Mouse (Mus musculus) stomach, embryonic 16.5 days (tissue): ENCODE measurements around the gene Akr1b3. TPM values are rescaled to one million over a fixed set of nuclear protein-coding genes. Genes with fewer than 3 reads are reported as not detected.
A peak's percentile ranks its signal among the peaks of the same experiment; 100 is the strongest.

Experiments
- ATAC-seq: fragments of 200-750 bp; cut with Nextera tagmentation; 2 replicates; pipeline ENCODE4 v1.8.0; 2017; ENCODE audit warnings: moderate number of reproducible peaks, moderate TSS enrichment; ENCODE audit not compliant: insufficient read depth, low FRiP score
- H3K27ac ChIP-seq: fragments of 300-500 bp; sonication (generic); 2 replicates; pipeline ENCODE4 v1.5.1; 2014; ENCODE audit warnings: low read length
- H3K27me3 ChIP-seq: fragments of 300-500 bp; sonication (generic); 2 replicates; pipeline ENCODE4 v1.6.1; 2014; ENCODE audit warnings: low read length, control low read depth, mixed read lengths; ENCODE audit not compliant: control insufficient read depth, insufficient read depth
- H3K36me3 ChIP-seq: fragments of 300-500 bp; sonication (generic); 2 replicates; pipeline ENCODE4 v1.6.1; 2014; ENCODE audit warnings: low read length; ENCODE audit not compliant: control insufficient read depth, insufficient read depth
- H3K4me1 ChIP-seq: fragments of 300-500 bp; sonication (generic); 2 replicates; pipeline ENCODE4 v1.6.1; 2014; ENCODE audit warnings: low read length, control low read depth, mixed read lengths; ENCODE audit not compliant: control insufficient read depth, insufficient read depth
- H3K4me2 ChIP-seq: fragments of 300-500 bp; sonication (generic); 2 replicates; pipeline ENCODE4 v1.6.1; 2014; ENCODE audit warnings: low read depth, low read length, mixed read lengths
- H3K4me3 ChIP-seq: fragments of 300-500 bp; sonication (generic); replicated peaks from 2 replicates; pipeline ENCODE4 v1.5.1; 2014; ENCODE audit warnings: mild to moderate bottlenecking, low read length
- H3K9ac ChIP-seq: fragments of 300-500 bp; sonication (generic); 2 replicates; pipeline ENCODE4 v1.6.1; 2014; ENCODE audit warnings: low read length
- H3K9me3 ChIP-seq: fragments of 300-500 bp; sonication (generic); replicated peaks from 2 replicates; pipeline ENCODE4 v1.6.1; 2016; ENCODE audit warnings: low read length, control low read depth; ENCODE audit not compliant: control insufficient read depth
- WGBS: fragments of 180-500 bp; shearing (Covaris S2); extraction: QIAGEN DNeasy Blood & Tissue Kit; methylation state at CpG from one replicate; pipeline ENCODE4 v1.1.7; 2014; 5-methylcytosine and 5-hydroxymethylcytosine counted together
- polyA plus RNA-seq: library from polyadenylated mRNA; unstranded; fragments of >200 nt; fragmentation: Nextera tagmentation; extraction: Ambion mirVana; gene quantifications from 2 replicates; pipeline ENCODE4 v1.2.1, GENCODE M21; 2015

The Akr1b3 gene
- polyA plus RNA-seq, 1 experiment from 2014 or later: 130 TPM

DNA sequence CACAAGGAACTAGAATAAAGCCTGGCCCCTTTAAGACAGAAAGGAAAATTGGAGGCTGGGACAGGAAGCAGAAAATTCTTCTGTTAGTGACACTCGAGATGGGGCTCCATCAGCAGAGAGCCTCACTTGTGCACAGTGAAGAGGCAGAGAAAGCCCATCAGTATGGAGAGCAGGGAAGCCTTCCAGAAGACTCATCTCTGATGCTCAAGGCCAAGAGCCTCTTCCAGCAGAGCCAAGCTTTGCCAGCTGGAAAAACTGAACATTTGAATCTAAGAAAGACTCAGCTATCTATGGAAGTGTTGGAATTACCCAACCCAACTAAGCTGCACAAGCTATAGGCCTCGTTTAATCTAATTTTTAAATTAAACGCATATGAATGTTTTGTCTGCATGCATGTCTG lies 30.4 kb downstream of the Akr1b3 start:
- no peaks in the 10 kb centered on the region for H3K4me1 ChIP-seq
- 70% methylated on average over 3 of the region's 3 CpGs for WGBS
- H3K27ac ChIP-seq: no peak overlapping the region
- H3K9ac ChIP-seq: no peak overlapping the region
- no peaks in the 10 kb centered on the region for H3K27me3 ChIP-seq
- H3K4me2 ChIP-seq: no peak overlapping the region
- H3K36me3 ChIP-seq: no peaks in the 10 kb centered on the region
- no peaks in the 10 kb centered on the region for H3K9me3 ChIP-seq
- ATAC-seq: no peak
- H3K4me3 ChIP-seq: no peak overlapping the region

DNA sequence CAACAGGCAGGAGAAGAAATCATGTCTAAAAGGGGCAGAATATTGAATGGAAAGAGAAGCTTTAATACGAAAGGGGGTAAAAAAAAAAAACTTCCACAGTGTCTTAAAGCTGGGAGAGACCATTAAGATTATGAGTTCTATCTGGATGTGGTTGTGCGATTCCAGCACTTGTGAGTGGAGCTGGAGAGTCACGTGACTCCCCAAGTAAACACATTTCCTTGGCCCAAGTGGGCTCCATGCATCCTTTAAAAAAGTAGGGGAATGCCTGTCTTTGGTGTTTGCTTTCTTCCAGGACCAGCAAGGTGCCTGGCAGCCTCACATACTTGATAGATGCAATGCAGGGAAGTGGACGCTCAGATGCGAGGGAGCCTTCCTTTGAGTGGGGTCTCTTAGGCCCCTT lies 38.9 kb downstream of the Akr1b3 start:
- Histone ChIP-seq H3K36me3 (no peaks in the 10 kb centered on the region), H3K27ac (no peak overlapping the region), H3K9me3 (no peaks in the 10 kb centered on the region), H3K4me3 (no peak overlapping the region), H3K27me3 (no peaks in the 10 kb centered on the region), H3K4me1 (no peaks in the 10 kb centered on the region), H3K4me2 (no peak overlapping the region), H3K9ac (no peak overlapping the region)
- ATAC-seq: no peak
- WGBS: 74% methylated on average over 5 of the region's 5 CpGs

DNA sequence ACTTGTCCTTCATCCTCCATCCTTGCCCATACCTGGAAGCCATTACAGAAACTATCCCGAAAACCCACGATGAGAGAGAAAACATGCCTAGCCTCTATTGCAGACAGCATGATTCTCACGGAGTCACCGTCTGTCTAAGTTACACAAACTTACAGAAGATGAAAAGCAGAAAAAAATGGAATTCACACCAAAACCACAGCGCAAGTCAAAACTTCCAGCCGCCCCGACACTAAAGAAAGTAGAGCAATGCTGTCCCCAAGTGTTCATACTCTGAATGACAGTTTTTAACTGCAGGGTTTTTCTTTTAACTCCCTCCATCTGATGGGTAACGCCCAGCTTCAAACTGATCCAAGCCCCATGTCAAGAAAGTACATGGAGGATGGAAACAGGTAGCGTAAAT lies 39.6 kb downstream of the Akr1b3 start:
- Histone ChIP-seq H3K27me3 (no peaks in the 10 kb centered on the region), H3K4me3 (no peak overlapping the region; the same call in 1 of the 2 replicates), H3K9ac (no peak overlapping the region), H3K27ac (no peak overlapping the region), H3K4me1 (no peaks in the 10 kb centered on the region), H3K36me3 (no peaks in the 10 kb centered on the region), H3K4me2 (peak overlapping the region; percentile 19; the same call in 1 of the 2 replicates), H3K9me3 (no peaks in the 10 kb centered on the region)
- ATAC-seq: no peak
- WGBS: 25% methylated on average over 9 of the region's 9 CpGs

DNA sequence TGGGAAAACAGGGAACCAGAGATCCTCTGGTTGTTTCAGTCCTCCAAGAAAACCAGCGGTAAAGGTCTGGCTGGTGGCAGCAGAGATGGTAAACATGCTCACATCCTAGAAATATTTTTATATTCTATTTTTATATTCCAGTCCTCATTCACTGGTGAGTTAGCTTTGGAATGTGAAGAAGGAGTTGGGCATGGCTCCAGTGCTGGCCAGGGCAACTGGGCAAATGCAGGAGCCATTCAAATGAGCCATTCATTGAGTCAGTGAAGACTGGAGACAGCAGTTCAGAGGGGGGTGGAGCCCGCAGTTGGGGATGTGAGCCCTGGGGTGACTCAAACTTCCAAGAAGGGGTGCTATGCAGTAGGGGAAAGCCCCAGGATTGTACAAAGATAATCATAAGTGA lies 42.9 kb downstream of the Akr1b3 start:
- Histone ChIP-seq H3K4me2 (no peak overlapping the region), H3K27me3 (no peaks in the 10 kb centered on the region), H3K4me3 (no peak overlapping the region), H3K9me3 (no peaks in the 10 kb centered on the region), H3K9ac (no peak overlapping the region), H3K27ac (no peak overlapping the region), H3K4me1 (no peaks in the 10 kb centered on the region), H3K36me3 (no peaks in the 10 kb centered on the region)
- ATAC-seq: no peak
- 86% methylated on average over 2 of the region's 2 CpGs for WGBS

DNA sequence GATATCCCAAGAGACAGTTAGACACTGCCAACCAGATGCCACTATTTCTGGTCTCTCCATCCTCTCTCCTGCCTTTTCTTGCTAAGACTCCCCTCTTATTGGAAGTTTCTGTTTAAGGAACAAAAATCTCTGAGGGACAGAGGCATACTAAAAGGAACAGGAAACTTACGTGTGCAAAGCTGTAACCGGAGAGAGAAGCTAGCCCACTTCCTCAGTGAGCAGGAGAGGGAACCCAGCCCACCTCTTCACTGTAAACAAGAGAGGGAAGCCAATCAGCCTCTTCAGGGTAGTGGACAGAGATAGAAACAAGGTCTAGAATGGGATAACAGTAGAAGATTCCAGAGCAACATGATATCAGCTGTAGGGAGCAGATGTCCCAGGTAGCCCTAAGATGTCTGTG lies 44.2 kb downstream of the Akr1b3 start:
- Histone ChIP-seq H3K4me3 (no peak overlapping the region), H3K9ac (no peak overlapping the region), H3K4me1 (no peaks in the 10 kb centered on the region), H3K27me3 (no peaks in the 10 kb centered on the region), H3K36me3 (no peaks in the 10 kb centered on the region), H3K9me3 (no peaks in the 10 kb centered on the region), H3K4me2 (no peak overlapping the region), H3K27ac (no peak overlapping the region)
- 41% methylated on average over 2 of the region's 2 CpGs for WGBS
- no peak for ATAC-seq

DNA sequence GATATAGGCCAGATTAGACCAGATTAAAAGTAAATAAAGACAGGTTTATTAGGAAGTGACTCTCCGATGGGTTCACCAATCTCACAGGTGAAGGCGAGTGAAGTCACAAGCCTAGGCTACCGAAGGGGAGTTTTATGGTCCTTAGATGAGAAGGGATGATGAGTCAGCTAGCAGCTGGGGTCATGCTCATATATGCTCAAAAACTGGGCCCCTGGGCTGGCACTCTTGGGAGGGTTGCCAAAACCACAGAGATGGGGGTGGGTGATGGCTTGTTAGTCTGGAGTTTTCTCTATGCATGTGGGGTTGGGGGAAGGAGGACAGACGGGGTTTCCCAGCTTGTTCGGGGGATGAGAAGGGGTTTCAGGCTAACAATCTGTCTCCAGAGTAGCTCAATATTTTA lies 44.8 kb downstream of the Akr1b3 start:
- Histone ChIP-seq H3K27ac (no peak overlapping the region), H3K9ac (no peak overlapping the region), H3K36me3 (no peaks in the 10 kb centered on the region), H3K4me3 (no peak overlapping the region), H3K9me3 (no peaks in the 10 kb centered on the region), H3K27me3 (no peaks in the 10 kb centered on the region), H3K4me1 (no peaks in the 10 kb centered on the region), H3K4me2 (no peak overlapping the region)
- no peak for ATAC-seq
- WGBS: 90% methylated on average over 5 of the region's 5 CpGs

DNA sequence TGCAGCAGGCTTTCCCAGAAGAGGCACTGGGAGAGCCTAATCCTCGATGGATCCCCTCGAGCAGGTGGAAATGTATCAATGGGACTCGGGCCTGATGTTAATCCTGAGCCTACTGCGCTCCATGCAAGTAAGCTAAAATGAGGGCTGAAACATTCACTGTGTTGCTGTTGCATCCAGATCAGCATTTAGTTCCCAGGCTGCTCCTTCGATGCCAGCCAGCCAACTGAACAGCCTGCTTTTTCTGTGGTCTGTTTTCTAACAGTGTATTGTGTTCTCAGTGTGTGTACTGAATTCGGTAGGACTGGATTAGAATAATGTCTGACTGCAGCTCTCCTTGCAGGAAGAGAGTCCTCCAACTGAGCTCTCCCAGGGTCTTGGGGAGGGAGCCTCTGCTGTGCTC lies 46.6 kb downstream of the Akr1b3 start:
- 67% methylated on average over 6 of the region's 6 CpGs for WGBS
- Histone ChIP-seq H3K4me1 (no peaks in the 10 kb centered on the region), H3K27ac (no peak overlapping the region), H3K9ac (no peak overlapping the region), H3K36me3 (no peaks in the 10 kb centered on the region), H3K9me3 (no peaks in the 10 kb centered on the region), H3K4me2 (no peak overlapping the region), H3K4me3 (no peak overlapping the region), H3K27me3 (no peaks in the 10 kb centered on the region)
- ATAC-seq: no peak

DNA sequence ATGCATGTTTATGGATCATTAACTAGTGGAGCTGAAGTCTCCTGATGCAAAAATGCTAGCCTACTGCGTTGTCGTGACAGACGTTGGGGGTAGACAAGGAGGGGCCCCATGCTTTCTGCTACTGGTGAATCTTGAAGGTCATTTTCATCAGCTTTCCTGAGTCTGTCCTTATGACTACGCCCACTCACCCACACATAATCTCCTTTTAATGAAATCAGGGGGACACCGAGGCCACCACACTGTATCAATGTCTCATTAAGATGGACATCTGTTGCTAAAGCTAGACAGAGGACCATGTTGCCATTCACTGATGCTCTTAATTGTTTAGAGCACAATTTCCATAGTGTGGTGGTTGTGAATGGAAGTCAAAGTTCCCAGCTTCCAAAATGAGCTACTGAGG lies 58.7 kb downstream of the Akr1b3 start:
- no peak overlapping the region for H3K4me2 ChIP-seq
- no peaks in the 10 kb centered on the region for H3K27me3 ChIP-seq
- H3K4me1 ChIP-seq: no peaks in the 10 kb centered on the region
- H3K27ac ChIP-seq: no peak overlapping the region
- WGBS: 86% methylated on average over 5 of the region's 5 CpGs
- no peak overlapping the region for H3K4me3 ChIP-seq
- H3K36me3 ChIP-seq: no peaks in the 10 kb centered on the region
- H3K9me3 ChIP-seq: no peaks in the 10 kb centered on the region
- no peak for ATAC-seq
- H3K9ac ChIP-seq: no peak overlapping the region
